Mouse (Mus musculus): ENCODE results near the gene Gpc3.
"Not testable (repeated sequence)": the region's sequence is repeated elsewhere in the genome, so short reads cannot be mapped to it uniquely, and the experiment has no call there.

The Gpc3 gene

GRCm38 (mm10) chrX:52412936-52413335, 200.8 kb downstream of the Gpc3 start:
- DNase-seq (ENCODE audit: inconsistent ontology term): peak; percentile 66

- DNase-seq (ENCODE audit: inconsistent ontology term): no peak
Measured at GRCm38 (mm10) chrX:52401188-52401587, 212.6 kb downstream of the Gpc3 start.

GRCm38 (mm10) chrX:52375129-52375528, 238.6 kb downstream of the Gpc3 start:
- DNase-seq (ENCODE audit: inconsistent ontology term): no peak

- no peak for DNase-seq (ENCODE audit: inconsistent ontology term)
Measured at GRCm38 (mm10) chrX:52374209-52374608, 239.5 kb downstream of the Gpc3 start.

GRCm38 (mm10) chrX:52372436-52372835, 241.3 kb downstream of the Gpc3 start:
- DNase-seq (ENCODE audit: inconsistent ontology term): no peak

- peak; percentile 58 for DNase-seq (ENCODE audit: inconsistent ontology term)
Measured at GRCm38 (mm10) chrX:52369938-52370758, 243.6 kb downstream of the Gpc3 start.

- DNase-seq (ENCODE audit: inconsistent ontology term): peak; percentile 54
Measured at GRCm38 (mm10) chrX:52369304-52369937, 244.3 kb downstream of the Gpc3 start.

- peak; percentile 55 for DNase-seq (ENCODE audit: inconsistent ontology term)
Measured at GRCm38 (mm10) chrX:52366826-52367225, 246.9 kb downstream of the Gpc3 start.

- no peak for DNase-seq (ENCODE audit: inconsistent ontology term)
Measured at GRCm38 (mm10) chrX:52365790-52366189, 248.0 kb downstream of the Gpc3 start.

- no peak for DNase-seq (ENCODE audit: inconsistent ontology term)
Measured at GRCm38 (mm10) chrX:52362241-52363011, 251.3 kb downstream of the Gpc3 start.

GRCm38 (mm10) chrX:52352981-52353380, 260.8 kb downstream of the Gpc3 start:
- DNase-seq (ENCODE audit: inconsistent ontology term): no peak

GRCm38 (mm10) chrX:52350631-52351030, 263.1 kb downstream of the Gpc3 start:
- not testable (repeated sequence) for DNase-seq (ENCODE audit: inconsistent ontology term)

- DNase-seq (ENCODE audit: inconsistent ontology term): peak; percentile 89
Measured at GRCm38 (mm10) chrX:52348773-52349172, 265.0 kb downstream of the Gpc3 start.

- no peak for DNase-seq (ENCODE audit: inconsistent ontology term)
Measured at GRCm38 (mm10) chrX:52344018-52344417, 269.7 kb downstream of the Gpc3 start.

GRCm38 (mm10) chrX:52340251-52340650, 273.5 kb downstream of the Gpc3 start:
- DNase-seq (ENCODE audit: inconsistent ontology term): no peak

- DNase-seq (ENCODE audit: inconsistent ontology term): no peak
Measured at GRCm38 (mm10) chrX:52321791-52322190, 292.0 kb downstream of the Gpc3 start.

GRCm38 (mm10) chrX:52320653-52321052, 293.1 kb downstream of the Gpc3 start:
- DNase-seq (ENCODE audit: inconsistent ontology term): peak; percentile 54

GRCm38 (mm10) chrX:52310976-52311375, 302.8 kb downstream of the Gpc3 start:
- DNase-seq (ENCODE audit: inconsistent ontology term): peak; percentile 71

GRCm38 (mm10) chrX:52305226-52305625, 308.5 kb downstream of the Gpc3 start:
- no peak for DNase-seq (ENCODE audit: inconsistent ontology term)

- no peak for DNase-seq (ENCODE audit: inconsistent ontology term)
Measured at GRCm38 (mm10) chrX:52288792-52289191, 325.0 kb downstream of the Gpc3 start.

GRCm38 (mm10) chrX:52287944-52288343, 325.8 kb downstream of the Gpc3 start:
- DNase-seq (ENCODE audit: inconsistent ontology term): no peak

- DNase-seq (ENCODE audit: inconsistent ontology term): no peak
Measured at GRCm38 (mm10) chrX:52282070-52282469, 331.7 kb downstream of the Gpc3 start.
